Mouse (Mus musculus): ENCODE data around the gene Stx11.

DNA sequence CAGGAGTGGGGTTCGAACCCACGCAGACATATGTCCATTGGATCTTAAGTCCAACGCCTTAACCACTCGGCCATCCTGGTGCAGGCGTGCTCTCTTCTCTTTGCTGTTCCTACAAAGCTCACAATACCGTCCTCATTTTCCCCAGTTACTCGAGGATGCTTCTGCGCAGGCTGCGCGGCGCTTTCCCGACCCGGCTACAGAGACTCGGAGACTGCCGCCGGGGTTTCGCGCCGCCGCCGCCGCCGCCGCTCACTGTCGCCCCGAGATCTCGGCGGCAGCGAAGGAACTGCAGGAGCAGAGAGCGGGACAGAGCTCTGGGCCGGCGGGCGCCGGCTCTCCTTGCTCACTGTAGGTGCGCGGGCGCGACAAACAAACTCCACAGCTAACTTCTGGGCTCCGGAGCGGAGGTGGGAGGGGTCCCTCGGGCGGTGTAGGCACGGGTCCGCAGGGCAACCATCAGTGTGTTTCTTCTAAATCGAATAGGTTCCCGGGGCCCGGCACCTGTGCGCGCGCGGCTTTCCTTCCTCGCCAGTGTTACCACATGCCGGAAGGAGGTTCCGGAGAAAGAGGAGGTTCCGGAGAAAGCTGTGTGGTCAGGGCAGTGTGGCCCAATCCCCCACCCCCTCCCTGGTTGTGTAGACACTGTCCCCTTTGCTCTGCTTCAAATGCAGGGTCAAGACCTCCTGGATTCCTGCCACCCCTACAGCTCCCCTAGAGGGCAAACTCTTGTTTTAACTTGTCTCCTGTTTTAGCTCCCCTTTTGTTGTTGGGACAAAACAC is 41.3 kb downstream of the Stx11 start:
- peak; percentile 30; the same call in 1 of the 2 replicates for TF ChIP-seq CTCF (IDR thresholded peaks at IDR 0.05; ENCODE audit: low read depth, low read length)
- TF ChIP-seq GATA2 (IDR thresholded peaks at IDR 0.05; ENCODE audit: borderline replicate concordance, low read depth, low read length): no peak
- TF ChIP-seq GATA1 (IDR thresholded peaks at IDR 0.05; ENCODE audit: borderline replicate concordance, low read length): no peak
- TF ChIP-seq TAL1 (conservative IDR thresholded peaks at IDR 0.05; ENCODE audit: low read depth, low read length): no peak
- no peak for TF ChIP-seq POLR2AphosphoS5 (IDR thresholded peaks at IDR 0.05; ENCODE audit: insufficient replicate concordance, low read depth, low read length)

Measured in G1E (cell line).